In genomic region chr2:168292041-168292440, GRCm38 (mm10) we compare ENCODE assay signal across 17 mouse cellular contexts. TPM values are rescaled to one million over a fixed set of nuclear protein-coding genes. Genes with fewer than 3 reads are reported as not detected.
DNase-seq lines count a peak whose midpoint lies in the region; ATAC-seq and TF ChIP-seq lines count a peak whose summit lies in the region.
"Had no signal": no experiment of that assay in that cellular context is flagged by ENCODE, and none has a peak within 500 bp of the region (broad histone marks: within the 10 kb centered on the region; RNA-seq: fewer than 3 reads in every experiment).

No protein-coding gene starts in this region.

- H3K9me3 ChIP-seq in heart, embryonic 11.5 days (replicated peaks; ENCODE audit: control insufficient read depth, low read length) = peaks cover 4% of the 10 kb centered on the region
- H3K9me3 ChIP-seq in intestine, embryonic 15.5 days = no peaks in the 10 kb centered on the region; the same call in 1 of the 2 replicates
- no peaks in the 10 kb centered on the region for H3K9me3 ChIP-seq in intestine, postnatal 0 days (ENCODE audit: control insufficient read depth)
- no peaks in the 10 kb centered on the region for H3K9me3 ChIP-seq in midbrain, embryonic 11.5 days (ENCODE audit: control insufficient read depth, low read length)
- H3K9me3 ChIP-seq in midbrain, embryonic 16.5 days (replicated peaks; ENCODE audit: control insufficient read depth, low read length, poor library complexity, severe bottlenecking) = no peaks in the 10 kb centered on the region
- H3K9me3 ChIP-seq: forebrain, embryonic 12.5 days had no signal

- peaks cover 11% of the 10 kb centered on the region for H3K4me1 ChIP-seq in heart, embryonic 11.5 days (ENCODE audit: control insufficient read depth, insufficient read depth, low read length)
- H3K4me1 ChIP-seq in intestine, embryonic 15.5 days (replicated peaks) = peaks cover 8% of the 10 kb centered on the region; the same call in 1 of the 2 replicates
- H3K4me1 ChIP-seq in intestine, postnatal 0 days (replicated peaks; ENCODE audit: control insufficient read depth, insufficient read depth, low read length) = no peaks in the 10 kb centered on the region
- H3K4me1 ChIP-seq in midbrain, embryonic 11.5 days (ENCODE audit: control insufficient read depth, insufficient read depth, low read length) = peaks cover 9% of the 10 kb centered on the region
- peaks cover 11% of the 10 kb centered on the region for H3K4me1 ChIP-seq in midbrain, embryonic 16.5 days (ENCODE audit: control insufficient read depth, insufficient read depth, low read length)

- H3K9ac ChIP-seq in heart, embryonic 11.5 days (ENCODE audit: low read depth, low read length) = no peak overlapping the region
- H3K9ac ChIP-seq in intestine, embryonic 15.5 days = no peak overlapping the region
- H3K9ac ChIP-seq in intestine, postnatal 0 days (ENCODE audit: low read depth, low read length) = no peak overlapping the region
- no peak overlapping the region for H3K9ac ChIP-seq in midbrain, embryonic 11.5 days (ENCODE audit: low read length)
- no peak overlapping the region for H3K9ac ChIP-seq in midbrain, embryonic 16.5 days (ENCODE audit: low read depth, low read length)
- H3K9ac ChIP-seq: forebrain, embryonic 12.5 days; limb, embryonic 13.5 days had no signal

- intact Hi-C loops in left cerebral cortex, postnatal 25 days (cut with DNase I) = no loop called here

- H3K27me3 ChIP-seq in heart, embryonic 11.5 days (ENCODE audit: control insufficient read depth, insufficient read depth, low read length) = peaks cover 61% of the 10 kb centered on the region
- no peaks in the 10 kb centered on the region for H3K27me3 ChIP-seq in intestine, embryonic 15.5 days (replicated peaks)
- no peaks in the 10 kb centered on the region for H3K27me3 ChIP-seq in intestine, postnatal 0 days (replicated peaks; ENCODE audit: control insufficient read depth, insufficient read depth, low read length)
- H3K27me3 ChIP-seq in midbrain, embryonic 11.5 days (ENCODE audit: control insufficient read depth, insufficient read depth, low read length) = no peaks in the 10 kb centered on the region
- no peaks in the 10 kb centered on the region for H3K27me3 ChIP-seq in midbrain, embryonic 16.5 days (ENCODE audit: control insufficient read depth, insufficient read depth, low read depth, low read length)

- peak overlapping the region; percentile 10; the same call in 1 of the 2 replicates for H3K4me2 ChIP-seq in heart, embryonic 11.5 days
- peak overlapping the region; percentile 14; the same call in 1 of the 2 replicates for H3K4me2 ChIP-seq in intestine, embryonic 15.5 days (replicated peaks)
- H3K4me2 ChIP-seq in intestine, postnatal 0 days (replicated peaks; ENCODE audit: low read depth) = no peak overlapping the region
- H3K4me2 ChIP-seq in midbrain, embryonic 11.5 days = no peak overlapping the region
- no peak overlapping the region; the same call in 1 of the 2 replicates for H3K4me2 ChIP-seq in midbrain, embryonic 16.5 days (ENCODE audit: low read length)
- H3K4me2 ChIP-seq: forebrain, embryonic 12.5 days; limb, embryonic 13.5 days had no signal

- no peak for ATAC-seq in heart, embryonic 11.5 days (replicated peaks; ENCODE audit: insufficient number of reproducible peaks, low FRiP score, low TSS enrichment)
- ATAC-seq in intestine, embryonic 15.5 days = no peak
- ATAC-seq in intestine, postnatal 0 days = no peak
- peak; percentile 30; the same call in 1 of the 2 replicates for ATAC-seq in midbrain, embryonic 11.5 days (ENCODE audit: low FRiP score)
- ATAC-seq in midbrain, embryonic 16.5 days = no peak
- ATAC-seq: intestine, embryonic 16.5 days had no signal

- no peak overlapping the region for H3K4me3 ChIP-seq in heart, embryonic 11.5 days (ENCODE audit: low read depth, low read length)
- no peak overlapping the region for H3K4me3 ChIP-seq in intestine, embryonic 15.5 days (replicated peaks)
- H3K4me3 ChIP-seq in intestine, postnatal 0 days (ENCODE audit: low read depth, low read length) = no peak overlapping the region
- no peak overlapping the region for H3K4me3 ChIP-seq in midbrain, embryonic 11.5 days (ENCODE audit: low read depth, low read length)
- no peak overlapping the region for H3K4me3 ChIP-seq in midbrain, embryonic 16.5 days (ENCODE audit: low read depth, low read length)
- H3K4me3 ChIP-seq: forebrain, embryonic 12.5 days; limb, embryonic 13.5 days had no signal

- no peaks in the 10 kb centered on the region for H3K36me3 ChIP-seq in heart, embryonic 11.5 days (ENCODE audit: control insufficient read depth, insufficient read depth, low read length)
- no peaks in the 10 kb centered on the region for H3K36me3 ChIP-seq in intestine, embryonic 15.5 days
- H3K36me3 ChIP-seq in intestine, postnatal 0 days (ENCODE audit: control insufficient read depth, insufficient read depth) = no peaks in the 10 kb centered on the region
- no peaks in the 10 kb centered on the region for H3K36me3 ChIP-seq in midbrain, embryonic 11.5 days (ENCODE audit: control insufficient read depth, insufficient read depth, low read length)
- no peaks in the 10 kb centered on the region for H3K36me3 ChIP-seq in midbrain, embryonic 16.5 days (ENCODE audit: control insufficient read depth, insufficient read depth, low read length)
- H3K36me3 ChIP-seq: forebrain, embryonic 12.5 days; limb, embryonic 13.5 days had no signal

- 12% methylated on average over 10 of the region's 10 CpGs for WGBS in heart, embryonic 11.5 days (ENCODE audit: insufficient replicate concordance)
- 17% methylated on average over 10 of the region's 10 CpGs for WGBS in intestine, embryonic 15.5 days
- 13% methylated on average over 10 of the region's 10 CpGs for WGBS in intestine, postnatal 0 days
- 12% methylated on average over 10 of the region's 10 CpGs for WGBS in midbrain, embryonic 11.5 days
- WGBS in midbrain, embryonic 16.5 days = 15% methylated on average over 10 of the region's 10 CpGs

- H3K27ac ChIP-seq in heart, embryonic 11.5 days (ENCODE audit: low read depth, low read length) = no peak overlapping the region
- no peak overlapping the region for H3K27ac ChIP-seq in intestine, embryonic 15.5 days
- H3K27ac ChIP-seq in intestine, postnatal 0 days (ENCODE audit: low read depth, low read length) = no peak overlapping the region
- no peak overlapping the region for H3K27ac ChIP-seq in midbrain, embryonic 11.5 days (ENCODE audit: low read depth, low read length)
- no peak overlapping the region for H3K27ac ChIP-seq in midbrain, embryonic 16.5 days (ENCODE audit: low read length)
- H3K27ac ChIP-seq: forebrain, embryonic 12.5 days; limb, embryonic 13.5 days; macrophage had no signal

- DNase-seq in heart, adult 8-10 months (ENCODE audit: low spot score) = no peak
- peak; percentile 88 for DNase-seq in midbrain, embryonic 11.5 days (ENCODE audit: low spot score, missing footprints)
- no peak for DNase-seq in thymus, postnatal 36 days
- no peak for DNase-seq in left cerebral cortex, postnatal 25 days (ENCODE audit: low spot score in 2 of 2)
- DNase-seq: cerebellum, adult 9-11 months; gastrocnemius, postnatal 25 days; heart, postnatal 36 days; thymus, adult 18-20 months had no signal

- TF ChIP-seq CTCF in intestine, postnatal 0 days (IDR thresholded peaks at IDR 0.05; ENCODE audit: low read depth) = no peak

RNA-seq across cellular contexts. Expression of gene Kcng1, which starts 10.5 kb away (rescaled TPM):
- polyA plus RNA-seq in heart, embryonic 11.5 days (2014; fragmentation: Nextera tagmentation; extraction: Ambion mirVana) = 1.1 and 1.2 TPM in 2 replicates
- total RNA-seq in heart, adult 8-10 months (2022) = not detected
- 6.6 and 8.4 TPM in 2 replicates for polyA plus RNA-seq in intestine, embryonic 15.5 days (2015; fragmentation: Nextera tagmentation; extraction: Ambion mirVana)
- 1.8 and 1.9 TPM in 2 replicates for polyA plus RNA-seq in intestine, postnatal 0 days (2015; fragmentation: Nextera tagmentation; extraction: Ambion mirVana)
- polyA plus RNA-seq in midbrain, embryonic 11.5 days (2014; fragmentation: Nextera tagmentation; extraction: Ambion mirVana) = 1.2 and 1.7 TPM in 2 replicates
- polyA plus RNA-seq in midbrain, embryonic 16.5 days (2015; fragmentation: Nextera tagmentation; extraction: Ambion mirVana) = 3.5 and 3.6 TPM in 2 replicates
- 10 to 100 TPM; 34.1 to 43.2 TPM for total RNA-seq in left cerebral cortex, postnatal 25 days (2021)
- total RNA-seq: adrenal gland, postnatal 36 days had no signal
- polyA plus RNA-seq: macrophage had no signal

Comparison
In these comparisons a context has a peak if more than half of its experiments do, and no peak if none do; other contexts are left out.
1. H3K4me2 ChIP-seq: peak in heart, embryonic 11.5 days (single experiment) and intestine, embryonic 15.5 days (single experiment); none in intestine, postnatal 0 days (single experiment), midbrain, embryonic 11.5 days (single experiment) and midbrain, embryonic 16.5 days (single experiment).